Comparison of ENCODE assay signal across 12 mouse cellular contexts in genomic region chr9:119010156-119010710, GRCm38 (mm10). TPM values are rescaled to one million over a fixed set of nuclear protein-coding genes. Genes with fewer than 3 reads are reported as not detected.
DNase-seq lines count a peak whose midpoint lies in the region; TF ChIP-seq lines count a peak whose summit lies in the region.
"Had no signal": no experiment of that assay in that cellular context is flagged by ENCODE, and none has a peak within 500 bp of the region (broad histone marks: within the 10 kb centered on the region; RNA-seq: fewer than 3 reads in every experiment).

No protein-coding gene starts in this region.

- DNase-seq in ES-E14 (ENCODE audit: low read depth, low spot score) (no peak), ZHBTc4 (ENCODE audit: low read depth, low spot score) (peak; percentile 51)
- peak; percentile 66 for DNase-seq in kidney, postnatal 14 days
- DNase-seq in lung, postnatal 14 days, result peak; percentile 71
- no peak for DNase-seq in ovary, postnatal 14 days (ENCODE audit: low spot score)
- DNase-seq in left cerebral cortex, postnatal 25 days (ENCODE audit: low spot score in 2 of 2), result no peak
- DNase-seq in gastrocnemius, postnatal 14 days, result no peak
- DNase-seq: heart, adult 11 months; heart, postnatal 4 days; liver, postnatal 0 days; right cerebral cortex, postnatal 4 days had no signal

- peaks cover 3 to 19% of the 10 kb centered on the region in 2 experiments; a peak in 1 of 4 replicates for H3K4me1 ChIP-seq in ES-E14 (ENCODE audit: control insufficient read depth in 2 of 2, insufficient read depth in 2 of 2, low read length in 2 of 2, poor library complexity in 1 of 2)

- peak overlapping the region; percentile 31 for H3K9ac ChIP-seq in ES-E14 (ENCODE audit: insufficient read depth, low read depth, low read length, poor library complexity, severe bottlenecking)
- H3K9ac ChIP-seq: forebrain, embryonic 12.5 days; liver, postnatal 0 days had no signal

- no peaks in the 10 kb centered on the region for H3K36me3 ChIP-seq in ES-E14 (ENCODE audit: control insufficient read depth, insufficient read depth, low read length, poor library complexity, severe bottlenecking)

- in situ Hi-C loops in ES-E14 (cut with MboI; ENCODE audit: low sequenced_read_pairs in 2 of 2, unreplicated experiment in 2 of 2), result no loop called here

- intact Hi-C loops in left cerebral cortex, postnatal 25 days (cut with DNase I), result no loop called here
- intact Hi-C loops in gastrocnemius, postnatal 14 days (cut with DNase I; ENCODE audit: low total_unique reads), result no loop called here

- 0 out of 2 replicates have a peak overlapping the region, but pooled peaks have one; percentile 1 for H3K27ac ChIP-seq in ES-E14 (ENCODE audit: insufficient read depth, low read depth, low read length, poor library complexity, severe bottlenecking)
- H3K27ac ChIP-seq: forebrain, embryonic 12.5 days had no signal

- no peak overlapping the region for H3K4me3 ChIP-seq in ES-E14 (ENCODE audit: insufficient read depth in 1 of 2, low read depth in 1 of 2, low read length in 2 of 2, poor library complexity in 1 of 2, severe bottlenecking in 1 of 2)
- H3K4me3 ChIP-seq: forebrain, embryonic 12.5 days had no signal

- H3K9me3 ChIP-seq in ES-E14 (ENCODE audit: control insufficient read depth, insufficient read depth, low read depth, low read length), result no peaks in the 10 kb centered on the region
- H3K9me3 ChIP-seq: forebrain, embryonic 12.5 days had no signal

TF ChIP-seq in ES-E14, 5 proteins besides CTCF, POLR2A, EP300 and RAD21:
- no peak for TF ChIP-seq ZNF384 (IDR thresholded peaks at IDR 0.05; ENCODE audit: low read depth, low read length)
- TF ChIP-seq CHD2 (IDR thresholded peaks at IDR 0.05; ENCODE audit: low read depth, low read length), result peak; percentile 52; the same call in 1 of the 2 replicates

RNA-seq across cellular contexts. Expression of gene Vill, which starts 42.3 kb away (rescaled TPM):
- total RNA-seq in ES-E14 (2012; rRNA removed), result 27.5 and 32.7 TPM in 2 replicates
- total RNA-seq in left cerebral cortex, postnatal 25 days (2021), result 1 to 10 TPM; 3.3 to 6.0 TPM
- under 1 TPM; 0.31 to 0.96 TPM for total RNA-seq in gastrocnemius, postnatal 14 days (2021)

Comparison
In these comparisons a context has a peak if more than half of its experiments do, and no peak if none do; other contexts are left out.
1. DNase-seq: peak in ZHBTc4 (single experiment), kidney, postnatal 14 days (single experiment) and lung, postnatal 14 days (single experiment); none in ES-E14 (single experiment), ovary, postnatal 14 days (single experiment), left cerebral cortex, postnatal 25 days (0 of 2) and gastrocnemius, postnatal 14 days (single experiment).